Mouse (Mus musculus): Measurements from ENCODE around the gene Tmcc1. TPM values are rescaled to one million over a fixed set of nuclear protein-coding genes. Genes with fewer than 3 reads are reported as not detected.
A peak's percentile ranks its signal among the peaks of the same experiment; 100 is the strongest.

Gene Tmcc1
- polyA plus RNA-seq, 1 experiment: 24.4 TPM

DNA sequence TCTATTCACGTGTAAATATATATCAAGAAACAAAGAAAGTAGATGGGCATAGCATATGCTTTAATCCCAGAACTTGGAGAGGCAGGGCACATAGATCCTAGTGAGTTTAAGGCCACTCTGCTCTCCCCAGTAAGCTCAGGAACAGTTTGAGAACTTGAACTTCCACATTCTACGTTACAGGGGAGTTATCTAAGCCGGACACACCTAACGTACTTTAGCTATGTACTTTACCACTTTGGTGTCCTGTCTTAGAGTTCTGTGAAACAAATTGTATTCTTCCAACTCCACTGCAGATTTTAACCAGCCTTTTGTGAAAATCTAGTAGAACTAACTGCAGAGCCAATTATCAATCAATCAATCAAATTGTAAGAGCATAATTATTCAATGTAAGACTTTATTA, 82.7 kb downstream of the Tmcc1 start:
- no peaks in the 10 kb centered on the region for H3K27me3 ChIP-seq (ENCODE audit: control insufficient read depth, insufficient read depth, low read length)

DNA sequence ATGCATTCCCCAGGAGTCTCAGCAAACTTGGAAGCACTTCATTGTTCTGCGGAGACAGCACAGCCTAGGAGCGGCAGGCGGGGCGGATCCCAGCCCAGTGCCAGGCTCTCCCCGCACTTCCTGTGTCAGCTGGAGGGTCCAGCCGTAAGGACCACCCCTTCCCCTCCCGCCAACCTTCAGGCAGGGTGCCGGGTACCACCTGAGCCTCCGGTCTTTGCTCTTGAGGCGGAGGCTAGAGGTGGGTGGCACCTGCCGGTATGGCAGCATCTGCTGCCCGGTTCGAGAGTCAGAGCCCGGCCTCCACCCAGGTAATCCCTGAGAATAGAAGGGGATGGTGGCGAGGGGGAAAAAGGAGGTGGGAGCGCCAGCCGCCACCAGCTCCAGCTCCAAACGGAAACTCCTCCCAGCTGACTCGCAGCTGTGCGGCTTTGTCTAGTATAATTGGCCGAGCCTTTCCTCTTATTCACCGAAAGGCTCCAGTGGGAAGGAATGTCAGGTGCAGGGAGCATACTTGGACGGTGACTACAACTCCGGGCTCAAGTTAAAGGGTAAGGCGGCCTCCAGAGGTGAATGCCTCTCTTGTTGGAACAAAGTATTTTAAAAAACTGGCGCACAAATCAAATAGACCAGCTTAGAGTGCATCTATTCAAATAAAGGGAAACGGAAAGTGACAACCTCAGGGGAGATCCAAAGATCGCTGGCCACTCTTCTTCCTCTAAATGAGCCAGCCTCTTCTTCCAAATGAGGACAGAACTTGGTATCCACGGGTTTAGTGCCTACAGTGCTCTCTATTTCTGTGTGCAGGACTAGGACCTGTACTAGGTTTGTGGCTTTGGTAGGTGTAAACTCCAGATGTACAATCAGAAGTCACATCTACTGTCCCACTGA, 85.6 kb downstream of the Tmcc1 start:
- H3K27me3 ChIP-seq (ENCODE audit: control insufficient read depth, insufficient read depth, low read length): no peaks in the 10 kb centered on the region
- H3K36me3 ChIP-seq (ENCODE audit: control insufficient read depth, insufficient read depth, low read length): no peaks in the 10 kb centered on the region
- WGBS: 4% methylated on average over 29 of the region's 29 CpGs
- H3K27ac ChIP-seq (ENCODE audit: control insufficient read depth, insufficient read depth, low read length): no peak overlapping the region
- H3K4me1 ChIP-seq (replicated peaks; ENCODE audit: control insufficient read depth, insufficient read depth, low read length): peaks cover 12% of the 10 kb centered on the region
- DNase-seq: peak; percentile 36
- H3K4me3 ChIP-seq (ENCODE audit: control insufficient read depth, insufficient read depth, low read length): peak overlapping the region; percentile 44
- TF ChIP-seq POLR2A (IDR thresholded peaks at IDR 0.05; ENCODE audit: control insufficient read depth, extremely low read depth, insufficient read depth, low read length, poor library complexity): no peak

More for the DNA sequence above, 82.7 kb downstream of the Tmcc1 start:
- WGBS: 96% methylated on average over 4 of the region's 4 CpGs
- H3K27ac ChIP-seq (ENCODE audit: control insufficient read depth, insufficient read depth, low read length): no peak overlapping the region
- peaks cover 12% of the 10 kb centered on the region for H3K4me1 ChIP-seq (replicated peaks; ENCODE audit: control insufficient read depth, insufficient read depth, low read length)
- no peaks in the 10 kb centered on the region for H3K36me3 ChIP-seq (ENCODE audit: control insufficient read depth, insufficient read depth, low read length)
- no peak for DNase-seq
- TF ChIP-seq POLR2A (IDR thresholded peaks at IDR 0.05; ENCODE audit: control insufficient read depth, extremely low read depth, insufficient read depth, low read length, poor library complexity): no peak
- TF ChIP-seq CTCF (IDR thresholded peaks at IDR 0.05; ENCODE audit: borderline replicate concordance, control insufficient read depth, extremely low read depth, insufficient read depth, low read length, poor library complexity): no peak
- H3K4me3 ChIP-seq (ENCODE audit: control insufficient read depth, insufficient read depth, low read length): no peak overlapping the region

DNA sequence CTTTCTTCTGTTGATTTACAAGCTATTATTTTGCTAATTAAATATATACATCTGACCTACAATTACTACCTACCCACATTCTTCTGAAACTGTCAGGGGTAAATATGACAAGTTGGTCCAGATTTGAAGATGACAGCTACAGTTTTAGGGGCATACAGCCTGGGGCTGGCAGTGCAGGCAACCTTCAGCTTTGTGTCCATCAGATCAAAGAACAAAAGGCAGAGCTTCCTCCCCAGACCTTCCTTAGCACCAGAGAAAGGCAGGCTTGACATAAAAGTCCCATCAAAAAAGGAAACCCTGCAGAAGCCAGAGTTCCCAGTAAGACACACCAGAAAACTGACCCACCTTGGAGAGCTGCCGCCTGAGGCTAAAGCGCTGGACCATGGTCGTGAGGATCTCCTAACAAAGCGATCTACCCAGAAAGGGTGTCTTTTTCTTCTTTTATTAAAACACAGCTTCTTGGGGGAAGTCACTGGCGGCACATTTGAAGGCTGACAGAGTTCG, 86.3 kb downstream of the Tmcc1 start:
- no peaks in the 10 kb centered on the region for H3K36me3 ChIP-seq (ENCODE audit: control insufficient read depth, insufficient read depth, low read length)
- peaks cover 12% of the 10 kb centered on the region for H3K4me1 ChIP-seq (replicated peaks; ENCODE audit: control insufficient read depth, insufficient read depth, low read length)
- H3K27ac ChIP-seq (ENCODE audit: control insufficient read depth, insufficient read depth, low read length): no peak overlapping the region
- DNase-seq: no peak
- no peaks in the 10 kb centered on the region for H3K27me3 ChIP-seq (ENCODE audit: control insufficient read depth, insufficient read depth, low read length)
- no peak for TF ChIP-seq POLR2A (IDR thresholded peaks at IDR 0.05; ENCODE audit: control insufficient read depth, extremely low read depth, insufficient read depth, low read length, poor library complexity)
- no peak for TF ChIP-seq CTCF (IDR thresholded peaks at IDR 0.05; ENCODE audit: borderline replicate concordance, control insufficient read depth, extremely low read depth, insufficient read depth, low read length, poor library complexity)
- peak overlapping the region; percentile 44 for H3K4me3 ChIP-seq (ENCODE audit: control insufficient read depth, insufficient read depth, low read length)
- WGBS: 24% methylated on average over 6 of the region's 6 CpGs

DNA sequence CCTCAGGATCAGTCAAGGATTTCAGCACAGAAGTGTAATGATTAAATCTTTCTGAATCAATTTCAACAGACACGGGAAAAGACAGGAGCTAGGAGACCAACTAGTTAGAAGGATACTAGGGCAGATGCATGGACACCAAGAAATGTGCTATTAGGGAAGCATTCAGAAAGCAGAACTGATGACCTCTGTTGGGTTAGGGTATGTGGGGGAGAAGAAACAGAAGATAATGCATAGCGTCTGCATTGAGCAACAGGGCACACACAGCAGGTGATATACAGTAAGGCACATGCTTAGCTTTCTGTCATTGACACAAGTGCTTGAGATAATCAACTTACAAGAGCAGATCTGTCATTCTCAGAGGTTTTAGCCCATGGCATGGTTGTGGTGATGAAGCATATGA, 95.7 kb downstream of the Tmcc1 start:
- Histone ChIP-seq H3K27ac (ENCODE audit: control insufficient read depth, insufficient read depth, low read length) (no peak overlapping the region), H3K4me1 (replicated peaks; ENCODE audit: control insufficient read depth, insufficient read depth, low read length) (no peaks in the 10 kb centered on the region), H3K4me3 (ENCODE audit: control insufficient read depth, insufficient read depth, low read length) (no peak overlapping the region), H3K27me3 (ENCODE audit: control insufficient read depth, insufficient read depth, low read length) (no peaks in the 10 kb centered on the region), H3K36me3 (ENCODE audit: control insufficient read depth, insufficient read depth, low read length) (no peaks in the 10 kb centered on the region)
- DNase-seq: no peak
- WGBS: 94% methylated on average over 2 of the region's 2 CpGs
- TF ChIP-seq CTCF (IDR thresholded peaks at IDR 0.05; ENCODE audit: borderline replicate concordance, control insufficient read depth, extremely low read depth, insufficient read depth, low read length, poor library complexity): no peak
- TF ChIP-seq POLR2A (IDR thresholded peaks at IDR 0.05; ENCODE audit: control insufficient read depth, extremely low read depth, insufficient read depth, low read length, poor library complexity): no peak

DNA sequence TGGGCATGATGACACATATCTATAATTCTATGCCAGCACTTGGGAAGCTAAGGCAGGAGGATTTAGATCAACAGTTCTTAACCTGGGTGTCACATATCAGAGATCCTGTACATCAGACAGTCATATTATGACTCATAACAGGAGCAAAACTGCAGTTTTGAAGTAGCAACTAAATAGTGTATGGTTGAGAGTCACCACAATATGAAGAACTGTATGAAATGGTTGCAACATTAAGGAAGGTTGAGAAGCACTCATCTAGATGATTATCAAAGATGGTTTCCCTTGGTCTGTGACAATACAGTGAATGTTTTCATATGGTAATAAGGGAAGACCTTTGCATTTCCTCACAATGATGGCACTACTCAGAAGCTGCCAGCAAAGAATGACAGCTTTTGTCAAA, 103.9 kb downstream of the Tmcc1 start:
- Histone ChIP-seq H3K4me3 (ENCODE audit: control insufficient read depth, insufficient read depth, low read length) (no peak overlapping the region), H3K36me3 (ENCODE audit: control insufficient read depth, insufficient read depth, low read length) (no peaks in the 10 kb centered on the region), H3K4me1 (replicated peaks; ENCODE audit: control insufficient read depth, insufficient read depth, low read length) (no peaks in the 10 kb centered on the region), H3K27ac (ENCODE audit: control insufficient read depth, insufficient read depth, low read length) (no peak overlapping the region), H3K27me3 (ENCODE audit: control insufficient read depth, insufficient read depth, low read length) (no peaks in the 10 kb centered on the region)
- DNase-seq: no peak
- TF ChIP-seq POLR2A (IDR thresholded peaks at IDR 0.05; ENCODE audit: control insufficient read depth, extremely low read depth, insufficient read depth, low read length, poor library complexity) (no peak), CTCF (IDR thresholded peaks at IDR 0.05; ENCODE audit: borderline replicate concordance, control insufficient read depth, extremely low read depth, insufficient read depth, low read length, poor library complexity) (no peak)

DNA sequence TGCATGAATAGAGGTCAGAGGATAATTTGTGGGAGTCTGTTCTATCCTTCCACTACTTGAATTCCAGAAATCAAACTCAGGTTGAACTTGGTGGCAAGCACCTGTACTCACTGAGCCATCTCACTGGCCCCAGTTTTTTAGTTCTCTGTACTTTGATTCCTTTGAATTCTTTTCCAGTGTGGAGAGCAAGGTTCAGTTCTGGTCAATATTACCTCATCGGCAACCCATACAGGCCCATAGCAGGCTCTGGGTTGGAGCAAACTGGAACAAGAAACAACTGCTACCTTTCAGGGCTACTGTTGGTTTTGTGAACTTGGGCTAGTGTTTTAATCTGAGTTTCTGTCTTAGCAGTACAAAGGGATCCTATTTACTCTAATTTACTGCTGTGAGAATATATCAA, 107.2 kb downstream of the Tmcc1 start:
- no peak overlapping the region for H3K27ac ChIP-seq (ENCODE audit: control insufficient read depth, insufficient read depth, low read length)
- H3K4me3 ChIP-seq (ENCODE audit: control insufficient read depth, insufficient read depth, low read length): no peak overlapping the region
- H3K27me3 ChIP-seq (ENCODE audit: control insufficient read depth, insufficient read depth, low read length): no peaks in the 10 kb centered on the region
- DNase-seq: no peak
- H3K36me3 ChIP-seq (ENCODE audit: control insufficient read depth, insufficient read depth, low read length): no peaks in the 10 kb centered on the region
- H3K4me1 ChIP-seq (replicated peaks; ENCODE audit: control insufficient read depth, insufficient read depth, low read length): no peaks in the 10 kb centered on the region
- TF ChIP-seq POLR2A (IDR thresholded peaks at IDR 0.05; ENCODE audit: control insufficient read depth, extremely low read depth, insufficient read depth, low read length, poor library complexity): no peak
- WGBS: 98% methylated on average over 1 of the region's 1 CpGs

DNA sequence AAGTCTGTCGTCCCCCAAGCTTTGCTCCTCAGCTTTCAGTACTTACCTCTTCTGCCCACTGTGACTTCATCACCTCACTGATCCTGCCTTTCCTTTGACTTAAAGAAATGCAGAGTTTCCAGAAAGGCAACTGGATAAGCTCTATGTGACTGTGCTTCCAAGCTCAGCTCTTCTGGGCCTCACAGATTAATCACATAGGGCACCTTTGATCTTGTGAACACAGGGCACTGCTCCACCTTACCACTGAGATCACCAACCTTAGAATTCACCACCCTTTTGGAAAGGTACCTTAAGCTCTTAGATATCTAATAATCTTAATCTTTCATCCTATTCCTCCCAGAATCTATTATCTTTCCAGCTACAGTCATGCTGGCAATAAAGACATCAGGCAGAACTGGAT, 111.0 kb downstream of the Tmcc1 start:
- no peak overlapping the region for H3K27ac ChIP-seq (ENCODE audit: control insufficient read depth, insufficient read depth, low read length)
- H3K27me3 ChIP-seq (ENCODE audit: control insufficient read depth, insufficient read depth, low read length): no peaks in the 10 kb centered on the region
- H3K4me1 ChIP-seq (replicated peaks; ENCODE audit: control insufficient read depth, insufficient read depth, low read length): no peaks in the 10 kb centered on the region
- WGBS: 100% methylated on average over 1 of the region's 1 CpGs
- no peak overlapping the region for H3K4me3 ChIP-seq (ENCODE audit: control insufficient read depth, insufficient read depth, low read length)
- H3K36me3 ChIP-seq (ENCODE audit: control insufficient read depth, insufficient read depth, low read length): no peaks in the 10 kb centered on the region
- TF ChIP-seq POLR2A (IDR thresholded peaks at IDR 0.05; ENCODE audit: control insufficient read depth, extremely low read depth, insufficient read depth, low read length, poor library complexity) (no peak), CTCF (IDR thresholded peaks at IDR 0.05; ENCODE audit: borderline replicate concordance, control insufficient read depth, extremely low read depth, insufficient read depth, low read length, poor library complexity) (no peak)
- no peak for DNase-seq

Data from thymus, adult 2 months (tissue).